Mouse (Mus musculus): ENCODE measurements around the gene March1.

The March1 gene

GRCm38 (mm10) chr8:65617871-65618751, at the start of gene March1:
Gene March1 (plus strand): TSS chr8:65617900.
- peak; percentile 60 for DNase-seq (ENCODE audit: inconsistent ontology term)

- peak; percentile 50 for DNase-seq (ENCODE audit: inconsistent ontology term)
These were observed 30.8 kb upstream of the March1 start for GRCm38 (mm10) chr8:65586909-65587308.

DNA sequence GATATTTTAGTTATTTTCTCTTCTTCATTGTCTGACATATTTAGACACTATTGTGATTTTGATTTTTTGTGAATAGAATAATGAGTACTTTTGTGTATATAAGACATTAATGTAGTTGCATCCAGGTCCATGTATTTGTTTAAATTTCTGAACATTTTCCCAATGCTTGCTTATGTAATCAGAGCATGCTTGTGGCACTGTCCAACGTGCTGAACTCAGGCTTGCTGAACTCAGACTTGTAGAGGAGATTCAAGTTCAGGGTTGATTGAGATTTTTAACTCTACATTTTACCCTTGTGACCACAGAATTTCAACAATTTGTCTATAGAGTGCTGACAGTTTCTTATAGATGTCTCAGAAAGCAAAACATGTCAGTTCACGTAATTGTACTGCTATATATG, 14.5 kb upstream of the March1 start:
- DNase-seq (ENCODE audit: inconsistent ontology term) = no peak

- no peak for DNase-seq (ENCODE audit: inconsistent ontology term)
These were observed 8.2 kb upstream of the March1 start for GRCm38 (mm10) chr8:65609509-65609908.

DNA sequence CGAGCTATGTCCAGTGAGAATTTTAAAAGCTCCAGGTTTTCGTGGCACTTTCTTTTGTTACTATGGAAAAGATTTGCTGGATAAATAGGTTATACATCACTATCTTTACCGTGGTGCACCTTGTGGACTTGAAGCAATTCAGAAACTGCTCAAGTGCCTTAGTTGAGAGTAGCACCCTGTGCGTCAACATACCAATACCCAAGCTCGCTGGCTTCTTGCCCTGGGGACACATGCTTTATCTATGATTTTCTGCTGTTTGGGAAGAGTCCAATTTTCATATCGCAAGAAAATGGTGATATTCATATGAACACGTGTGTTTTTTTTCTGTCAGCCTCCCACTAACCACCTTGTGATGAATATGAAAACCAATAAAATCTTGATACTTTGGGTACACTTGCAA, 1.3 kb downstream of the March1 start:
- no peak for DNase-seq (ENCODE audit: inconsistent ontology term)

DNA sequence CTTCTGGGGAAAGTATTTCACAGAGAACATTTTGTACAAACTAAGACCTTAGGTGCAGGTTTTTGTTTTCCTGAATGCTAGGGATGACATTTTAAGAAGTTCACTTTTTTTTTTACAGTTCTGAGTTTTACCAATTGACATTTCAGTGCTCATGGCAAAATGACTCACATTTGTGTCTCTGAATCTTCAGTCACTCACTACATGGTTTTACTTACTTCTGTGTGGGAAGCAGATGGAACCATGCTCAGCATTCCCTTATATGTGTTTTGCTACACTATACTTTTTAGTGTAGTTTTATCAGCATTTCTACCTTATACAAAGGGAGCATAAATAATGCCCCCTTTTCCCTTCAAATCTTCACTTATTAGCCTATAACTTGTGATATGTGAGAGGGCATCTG, 27.2 kb downstream of the March1 start:
- DNase-seq (ENCODE audit: inconsistent ontology term) = no peak

DNA sequence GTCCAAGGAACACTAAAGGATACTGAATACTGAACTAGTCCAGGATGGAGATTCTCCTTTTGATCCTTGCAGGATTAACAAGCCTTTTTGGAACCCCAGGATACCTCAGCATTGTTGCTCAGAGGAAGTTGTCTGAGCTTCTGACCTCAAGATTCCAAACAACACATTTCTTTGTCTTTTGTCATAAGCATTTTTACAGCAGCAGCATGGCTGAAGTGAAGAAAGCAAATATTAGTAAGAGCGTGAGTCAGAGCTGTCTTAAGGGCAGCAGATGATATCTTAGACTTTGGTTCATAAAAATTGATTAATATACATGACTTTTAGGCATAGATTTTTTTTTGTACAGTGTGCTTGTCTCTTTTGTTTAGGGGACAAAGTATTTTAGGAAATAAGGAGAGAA, 27.8 kb downstream of the March1 start:
- DNase-seq (ENCODE audit: inconsistent ontology term) = no peak

DNA sequence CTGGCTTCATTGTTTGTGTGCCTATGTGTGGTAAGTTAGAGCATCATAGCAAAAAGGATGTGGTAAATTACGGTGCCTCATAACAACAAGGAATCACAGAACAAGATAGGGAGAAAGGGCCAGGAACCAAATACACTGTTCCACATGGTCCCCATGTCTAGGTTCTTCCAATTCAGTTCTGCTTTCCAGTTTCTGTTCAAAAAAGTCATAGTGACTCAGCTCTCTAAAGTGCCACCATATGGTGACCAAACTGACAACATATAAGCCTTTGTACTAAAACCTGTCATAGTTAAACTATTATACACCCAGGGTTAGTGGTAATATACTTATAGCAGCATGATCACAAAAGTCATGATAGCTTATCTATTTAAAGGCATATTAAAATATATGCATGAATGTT, 28.2 kb downstream of the March1 start:
- DNase-seq (ENCODE audit: inconsistent ontology term) = no peak

DNA sequence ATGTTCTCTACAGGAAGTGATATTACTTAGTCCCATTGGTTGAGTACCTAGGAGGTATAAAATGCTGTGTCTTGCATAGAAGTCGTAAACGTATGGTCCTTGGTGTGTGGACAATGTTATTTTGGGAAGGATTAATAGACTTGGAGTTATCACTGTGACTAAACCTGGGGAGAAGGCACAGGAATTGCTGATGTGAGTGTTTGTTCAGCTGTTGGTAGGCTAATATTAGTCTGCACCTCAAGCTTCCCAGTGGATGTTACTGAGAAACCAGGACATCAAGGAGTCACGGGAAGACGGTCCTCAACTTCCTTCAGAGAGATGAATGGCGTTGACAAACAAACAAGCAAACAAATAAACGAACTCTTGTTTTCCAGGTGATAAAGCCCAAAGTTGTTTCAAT, 38.2 kb downstream of the March1 start:
- DNase-seq (ENCODE audit: inconsistent ontology term) = no peak

DNA sequence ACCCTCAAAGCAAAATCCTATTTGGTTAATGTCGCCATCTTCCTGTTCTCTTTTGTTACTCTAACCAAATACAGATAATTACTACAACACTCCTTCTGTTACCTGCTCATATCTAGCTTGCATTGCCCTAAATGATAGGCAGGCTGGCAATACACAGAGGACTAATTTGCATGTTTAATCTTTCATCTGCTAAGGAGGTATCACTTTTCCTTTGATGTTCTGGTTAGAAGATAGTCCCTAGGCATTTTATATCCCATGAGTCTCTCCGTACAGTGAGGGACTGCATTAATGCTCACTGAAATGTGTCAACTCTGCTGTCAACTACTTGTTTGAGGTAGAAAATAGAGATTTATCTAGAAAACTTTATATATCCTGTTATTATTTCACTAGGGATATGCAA, 44.2 kb downstream of the March1 start:
- no peak for DNase-seq (ENCODE audit: inconsistent ontology term)

- DNase-seq (ENCODE audit: inconsistent ontology term) = no peak
These were observed 48.1 kb downstream of the March1 start for GRCm38 (mm10) chr8:65665786-65666185.

- no peak for DNase-seq (ENCODE audit: inconsistent ontology term)
These were observed 125.4 kb downstream of the March1 start for GRCm38 (mm10) chr8:65743066-65743465.

DNA sequence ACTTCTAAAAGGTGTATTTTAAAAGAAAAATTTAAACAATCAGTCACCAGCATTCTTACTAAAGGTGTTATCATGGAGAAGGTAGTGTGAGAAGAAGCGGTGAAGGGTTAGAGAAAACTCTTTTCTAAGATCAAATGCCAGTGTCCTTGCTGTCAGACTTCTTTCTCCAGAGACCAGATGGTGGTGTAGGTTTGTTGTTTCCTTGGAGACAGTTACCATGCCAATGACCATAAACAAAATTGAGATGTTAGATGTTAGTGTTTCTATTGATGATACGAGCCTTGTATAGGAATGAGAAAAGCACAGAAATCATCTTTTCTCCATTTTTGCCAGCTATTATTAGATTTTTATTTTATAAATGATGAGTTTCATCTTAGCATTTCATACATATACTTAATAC, 158.1 kb downstream of the March1 start:
- no peak for DNase-seq (ENCODE audit: inconsistent ontology term)

GRCm38 (mm10) chr8:65781156-65781555, 163.5 kb downstream of the March1 start:
- no peak for DNase-seq (ENCODE audit: inconsistent ontology term)

- no peak for DNase-seq (ENCODE audit: inconsistent ontology term)
These were observed 195.3 kb downstream of the March1 start for GRCm38 (mm10) chr8:65812971-65813370.

GRCm38 (mm10) chr8:65922294-65923019, 304.8 kb downstream of the March1 start:
- DNase-seq (ENCODE audit: inconsistent ontology term) = peak; percentile 14

DNA sequence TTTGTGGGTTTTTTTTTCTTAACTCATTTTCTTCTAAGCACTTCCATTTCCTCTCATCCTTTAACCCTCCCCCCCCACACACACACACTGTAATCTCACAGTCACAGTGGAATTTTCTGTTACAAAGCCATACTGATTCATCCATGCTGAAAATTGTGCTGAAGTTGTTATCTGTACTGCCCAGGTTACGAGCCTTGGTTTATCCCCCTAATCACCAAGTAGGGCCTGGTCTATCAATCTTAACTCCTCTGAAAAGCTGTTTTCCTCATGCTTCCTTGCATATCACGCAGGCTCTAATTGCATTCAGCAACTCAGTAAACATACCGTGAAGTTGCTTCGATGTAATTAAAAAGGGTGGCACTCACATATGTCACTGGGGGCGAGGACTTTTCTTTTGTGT, 339.2 kb downstream of the March1 start:
- DNase-seq (ENCODE audit: inconsistent ontology term) = no peak

- no peak for DNase-seq (ENCODE audit: inconsistent ontology term)
These were observed 339.8 kb downstream of the March1 start for GRCm38 (mm10) chr8:65957492-65957891.

GRCm38 (mm10) chr8:65966502-65967222, 349.0 kb downstream of the March1 start:
- no peak for DNase-seq (ENCODE audit: inconsistent ontology term)

DNA sequence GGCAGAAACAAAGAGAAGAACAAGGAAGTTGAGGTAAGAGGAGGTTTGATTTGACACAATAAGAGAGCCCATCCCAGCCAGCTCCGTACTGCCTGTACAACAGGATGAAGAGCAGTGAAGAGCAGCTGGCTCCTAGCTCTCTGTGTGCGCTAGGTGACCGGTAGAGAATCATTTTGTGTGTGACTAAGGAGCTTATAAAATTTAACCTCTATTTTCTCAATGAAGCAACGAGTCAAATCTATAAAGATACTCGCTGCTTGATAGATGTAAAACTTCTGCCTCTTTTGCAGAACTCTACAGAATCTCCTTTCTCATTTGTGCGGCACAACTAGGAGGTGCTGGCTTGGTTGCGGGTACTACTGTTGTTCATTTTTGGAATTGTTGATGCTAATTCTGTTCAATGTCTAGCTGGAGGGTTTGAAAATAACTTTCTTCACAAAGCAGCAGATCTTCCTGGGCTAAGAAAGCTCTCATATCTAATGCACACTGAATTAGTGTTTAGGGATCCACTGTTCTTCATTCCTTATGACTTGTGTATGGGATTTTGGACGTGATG, 349.6 kb downstream of the March1 start:
- no peak for DNase-seq (ENCODE audit: inconsistent ontology term)

DNA sequence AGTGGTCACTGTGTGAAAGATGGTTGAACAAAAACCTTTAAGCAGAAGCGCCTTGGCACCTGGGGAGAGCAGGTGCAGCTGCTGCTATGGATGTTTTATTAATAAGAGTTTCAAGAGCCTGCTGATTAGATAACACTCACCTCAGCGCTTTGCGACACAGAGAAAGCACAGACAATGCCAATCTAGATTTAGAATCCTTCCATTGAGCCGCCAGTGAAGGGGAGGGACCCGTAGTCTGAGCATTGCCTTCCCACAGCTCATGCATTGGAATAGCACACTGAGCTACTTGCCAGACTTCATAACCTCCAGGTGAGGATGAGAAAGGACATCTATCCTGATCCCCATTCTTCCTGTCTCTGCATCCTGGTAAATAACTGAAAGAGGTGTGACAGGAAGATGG, 359.2 kb downstream of the March1 start:
- DNase-seq (ENCODE audit: inconsistent ontology term) = no peak

- no peak for DNase-seq (ENCODE audit: inconsistent ontology term)
These were observed 364.3 kb downstream of the March1 start for GRCm38 (mm10) chr8:65982039-65982438.

Data from Muller cell, postnatal 12 days (primary cell).